Mouse (Mus musculus): ENCODE measurements around the gene Ttc21a.

Ttc21a gene

DNA sequence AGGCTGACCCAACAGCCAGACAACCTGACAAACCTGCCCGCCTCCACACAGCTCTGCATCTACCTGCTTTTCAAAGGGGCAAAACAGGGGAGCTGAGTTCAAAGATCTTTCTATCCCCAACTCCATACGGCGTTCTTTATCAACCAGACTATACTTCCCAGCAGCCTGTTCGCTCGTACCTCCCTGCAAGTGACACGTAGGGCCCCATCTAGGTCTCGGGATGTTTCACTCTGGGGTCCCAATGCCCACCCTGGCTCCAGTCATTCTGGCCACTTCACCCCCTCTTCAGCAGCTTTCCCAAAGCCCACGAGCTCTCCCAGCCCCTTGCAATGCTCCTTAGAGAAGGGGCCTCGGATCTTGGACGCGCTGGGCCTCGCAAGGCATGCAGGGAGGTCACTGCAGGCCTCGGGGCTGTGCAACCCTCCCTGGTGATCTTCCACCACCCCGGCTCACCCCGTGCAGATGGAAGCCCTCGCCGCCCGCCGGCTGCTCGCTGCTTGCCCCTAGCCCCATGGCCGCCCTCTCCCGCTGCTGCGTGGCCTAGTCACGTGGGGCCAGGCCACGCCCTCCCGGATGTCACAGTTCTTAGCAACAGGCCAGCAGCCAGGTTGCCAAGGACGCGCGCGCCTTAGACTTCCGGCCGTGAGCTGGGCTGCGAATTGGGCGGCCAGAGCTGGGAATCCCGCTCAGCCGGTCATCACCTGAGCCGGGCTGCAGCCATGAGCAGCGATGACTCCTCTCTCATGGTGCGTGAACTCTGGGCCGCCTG is at the start of gene Ttc21a, which contains the start of gene Gorasp1:
Gene Ttc21a (plus strand): TSS at position 602 of the 769 bp plus-strand sequence.
Gene Gorasp1 (minus strand): TSS at position 561 of the 769 bp plus-strand sequence.
- DNase-seq = peak; percentile 97

DNA sequence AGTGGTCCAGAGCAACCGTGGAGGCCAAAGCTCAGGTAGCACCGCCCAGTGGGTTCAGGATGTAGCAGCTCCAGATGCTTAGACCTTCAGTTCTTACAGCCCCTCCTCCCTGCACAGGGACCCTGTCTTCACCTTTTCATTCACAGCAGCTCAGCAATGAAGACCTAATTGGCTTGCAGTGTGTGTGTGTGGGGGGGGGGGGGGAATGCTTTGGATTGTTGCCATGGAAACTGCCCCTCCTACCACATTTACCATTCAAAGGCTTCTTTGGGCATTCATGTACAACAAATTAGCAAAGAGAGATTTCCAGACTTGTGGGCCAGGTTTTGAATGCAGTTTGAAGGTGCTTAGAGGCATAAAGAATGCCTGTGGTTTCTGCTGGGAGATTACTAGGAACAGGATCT is 48.6 kb upstream of the Ttc21a start:
- no peak for DNase-seq

DNA sequence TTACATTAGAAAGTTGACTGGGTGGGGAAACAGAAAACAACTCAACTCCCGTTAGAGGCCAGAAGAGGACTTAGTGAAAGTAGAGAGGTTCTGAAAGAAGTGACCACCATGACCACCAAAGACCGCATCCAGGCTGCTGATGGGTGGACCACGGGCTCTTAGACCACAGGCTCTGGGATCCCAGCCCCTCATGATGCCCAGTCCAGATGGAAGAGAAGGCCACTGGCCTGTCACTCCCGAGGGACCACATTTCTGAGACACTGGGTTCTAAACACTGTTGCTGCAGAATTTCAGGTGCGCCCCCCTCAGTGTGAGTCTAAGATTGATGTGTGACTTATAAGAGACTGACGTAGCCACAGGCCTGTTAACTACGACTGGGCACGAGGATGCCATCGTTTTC is 48.0 kb upstream of the Ttc21a start:
- no peak for DNase-seq

DNA sequence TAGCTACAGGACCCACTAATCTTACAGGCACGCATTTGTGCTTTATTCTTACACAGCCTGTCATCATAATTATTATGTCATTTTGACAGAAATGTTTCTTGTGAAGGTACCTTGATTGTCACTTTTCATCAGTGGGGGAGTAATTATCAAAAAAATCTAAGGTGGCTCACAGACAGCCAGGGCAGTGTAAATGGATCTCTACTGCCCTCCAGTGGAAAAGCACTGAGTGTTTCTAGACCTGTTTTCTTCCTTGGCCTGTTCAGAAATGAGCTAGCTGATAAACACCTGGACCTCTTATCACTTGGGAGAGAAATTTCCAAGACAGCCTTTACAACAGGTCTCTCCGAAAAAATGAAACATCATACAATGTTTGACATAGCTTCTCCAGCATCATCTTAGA is 46.7 kb upstream of the Ttc21a start:
- peak; percentile 40 for DNase-seq

DNA sequence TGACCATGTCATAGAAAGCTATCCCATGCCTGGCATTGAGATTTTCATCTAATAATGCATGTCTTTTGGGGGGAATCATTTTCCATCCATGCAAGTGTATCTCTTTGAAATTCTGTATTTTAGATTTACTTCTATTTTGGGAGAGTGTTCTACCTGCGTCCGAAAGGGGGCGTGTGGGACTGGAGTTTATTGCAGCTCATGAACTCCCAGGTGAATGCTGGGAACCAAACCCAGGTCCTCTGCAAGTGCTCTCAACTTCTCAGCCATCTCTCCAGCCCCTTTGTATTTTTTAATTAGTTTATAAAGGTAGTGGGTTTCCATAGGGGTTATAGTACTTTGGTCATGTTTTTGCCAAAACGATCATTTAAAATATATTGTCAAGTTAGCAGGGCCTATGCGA is 43.5 kb upstream of the Ttc21a start:
- DNase-seq = no peak

DNA sequence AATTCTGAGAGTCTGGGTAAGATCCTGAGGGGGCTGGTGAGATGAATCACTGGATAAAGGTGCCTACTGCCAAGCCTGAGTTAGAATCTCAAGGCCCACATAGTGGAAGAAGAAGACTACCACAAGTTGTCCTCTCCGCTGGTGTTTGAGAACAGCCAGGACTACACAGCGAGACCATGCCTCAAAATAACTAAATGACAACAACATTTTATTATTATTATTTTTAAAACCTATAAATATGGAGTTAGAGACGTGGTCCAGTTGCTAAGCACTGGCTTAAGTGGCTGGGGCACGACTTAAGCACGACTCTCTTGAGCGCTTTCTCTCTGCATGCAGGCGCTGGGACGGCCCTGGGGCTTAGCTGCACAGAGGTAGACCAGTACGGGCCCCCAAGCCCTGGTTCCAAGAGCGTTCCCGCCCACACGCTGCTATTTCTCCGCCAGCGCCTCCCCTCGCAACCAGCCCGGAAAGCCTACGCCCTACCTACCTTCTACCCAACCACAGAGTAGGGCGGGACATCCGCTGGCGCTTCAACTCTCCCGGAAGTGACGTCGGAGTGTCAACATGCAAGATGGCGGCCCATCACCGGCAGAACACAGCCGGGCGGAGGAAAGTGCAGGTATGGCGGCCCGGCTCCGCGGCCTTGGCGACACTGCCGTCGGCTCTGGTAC is 42.9 kb upstream of the Ttc21a start, which contains the start of gene Wdr48:
Gene Wdr48 (plus strand): TSS at position 540 of the 671 bp plus-strand sequence.
- peak; percentile 99 for DNase-seq

DNA sequence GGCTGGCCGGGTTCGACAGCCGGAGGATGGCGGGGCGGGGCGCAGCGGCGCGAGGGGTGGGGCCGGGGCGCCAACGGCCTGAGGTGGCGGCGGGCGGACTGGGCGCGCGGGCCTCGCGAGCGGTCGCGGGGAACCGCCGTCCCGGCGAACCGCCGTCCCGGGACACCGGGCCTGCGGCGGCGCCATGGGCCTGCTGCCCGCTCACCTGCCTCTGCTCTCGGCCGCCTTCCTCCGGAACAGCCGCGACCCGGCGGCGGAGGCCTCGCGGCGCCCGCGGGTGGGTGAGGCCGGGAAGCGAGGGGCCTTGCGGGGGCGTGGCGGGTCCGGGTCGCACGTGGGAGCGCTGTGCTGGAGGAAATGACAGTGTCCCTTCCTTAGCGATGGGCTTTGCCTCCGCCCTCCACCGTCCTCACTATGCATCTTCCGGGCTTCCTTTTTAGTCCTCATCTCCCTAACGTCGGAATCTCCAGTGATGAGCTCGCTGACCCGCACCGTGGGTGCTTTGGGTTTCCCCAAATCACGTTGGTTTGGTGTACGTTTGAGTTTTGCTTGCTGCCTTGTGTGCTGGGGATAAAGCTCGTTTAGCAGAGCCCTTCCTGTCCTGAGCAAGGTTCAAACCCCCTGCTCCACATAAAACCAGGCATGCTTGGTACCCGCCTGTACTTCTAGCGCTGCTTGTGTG is 42.2 kb upstream of the Ttc21a start:
- peak; percentile 65 for DNase-seq

DNA sequence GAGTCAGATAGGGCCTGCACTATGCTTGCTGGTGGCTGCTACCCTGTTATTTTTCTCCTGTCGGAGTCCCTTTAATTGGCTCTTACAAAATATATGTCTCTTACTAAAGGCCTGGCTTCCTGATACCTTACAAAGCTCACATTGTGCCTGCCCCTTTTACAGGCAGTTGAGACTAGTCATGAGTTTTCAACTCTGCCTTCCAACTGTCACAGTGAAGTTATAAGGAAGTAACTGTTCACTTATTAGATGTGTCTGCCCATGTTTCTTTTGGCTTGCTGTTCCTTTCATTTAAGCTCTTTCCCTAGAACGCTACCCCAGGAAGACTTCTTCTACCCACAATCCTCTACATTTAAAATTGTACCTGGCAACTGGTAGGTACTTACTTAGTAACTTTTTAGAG is 38.0 kb upstream of the Ttc21a start:
- no peak for DNase-seq

DNA sequence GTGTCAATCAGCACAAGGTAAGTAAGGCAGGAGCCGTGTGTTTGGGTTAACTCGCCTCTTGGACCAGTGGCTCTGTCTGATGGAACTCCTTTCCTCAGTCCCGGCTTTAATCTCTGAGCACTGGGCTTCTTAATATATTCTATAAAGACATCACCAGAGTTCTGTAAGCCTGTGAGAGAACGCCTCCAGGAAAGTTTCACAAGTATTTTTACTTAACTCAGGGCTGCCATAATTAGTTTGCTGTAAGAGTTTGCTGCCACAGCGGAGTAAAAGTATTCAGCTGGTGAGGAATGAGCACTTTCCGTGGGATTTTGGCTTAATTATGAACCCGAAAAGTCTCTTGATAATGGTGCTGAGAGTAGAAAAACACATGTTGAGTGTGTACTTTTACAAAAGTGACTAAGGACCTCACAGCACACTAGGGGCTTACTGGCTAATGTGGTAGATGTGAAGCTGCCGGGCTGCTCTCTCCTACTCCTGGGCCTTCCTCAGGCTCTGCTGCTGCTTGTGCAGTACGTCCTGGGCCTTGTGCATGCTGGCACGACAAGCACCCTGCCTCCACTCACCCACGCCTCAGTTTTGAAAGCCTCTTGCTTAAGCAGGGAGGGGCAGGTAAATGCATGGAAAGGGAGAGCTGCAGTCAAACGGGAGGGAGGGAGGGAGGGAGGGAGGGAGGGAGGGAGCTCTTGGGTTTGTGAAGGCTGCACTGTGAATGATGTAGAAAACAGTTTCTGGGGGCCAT is 34.8 kb upstream of the Ttc21a start:
- no peak for DNase-seq

DNA sequence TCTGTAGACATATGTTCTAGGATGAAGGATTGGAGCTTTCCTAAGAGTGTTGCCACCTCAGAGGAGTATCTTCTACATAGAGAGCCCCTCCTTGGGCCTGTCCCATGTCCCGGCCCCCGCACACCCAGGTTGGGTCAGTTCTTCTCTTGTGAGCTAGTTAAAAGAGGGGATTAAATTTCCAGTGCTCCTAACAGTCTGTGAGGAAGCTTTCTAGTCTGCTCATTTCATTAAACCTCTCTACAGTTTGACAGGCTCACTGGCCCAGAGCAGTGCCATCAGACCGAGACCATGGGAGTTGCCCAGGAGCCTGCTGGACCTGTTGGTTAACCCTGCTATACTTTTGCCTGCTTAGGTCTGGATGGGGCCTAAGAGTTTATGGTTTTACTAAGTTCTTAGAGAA is 28.7 kb upstream of the Ttc21a start:
- no peak for DNase-seq

DNA sequence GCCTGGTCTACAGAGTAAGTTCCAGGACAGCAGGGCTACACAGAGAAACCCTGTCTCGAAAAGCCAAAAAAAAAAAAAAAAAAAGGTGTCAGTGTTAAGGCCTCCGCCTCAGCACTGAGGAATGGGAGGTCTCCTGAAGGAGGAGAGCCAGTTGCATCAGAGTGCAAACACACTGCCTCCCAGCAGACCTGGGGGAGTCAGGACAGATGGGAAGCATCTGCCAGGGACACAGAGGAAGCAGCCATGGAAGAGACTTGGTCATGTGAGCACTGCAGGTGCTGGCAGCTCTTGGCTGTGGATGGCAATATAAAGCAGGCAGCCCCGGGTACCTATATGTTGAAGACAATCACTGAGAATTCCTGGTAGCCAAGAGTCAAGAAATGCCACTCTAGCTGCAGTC is 27.5 kb upstream of the Ttc21a start:
- DNase-seq = no peak

DNA sequence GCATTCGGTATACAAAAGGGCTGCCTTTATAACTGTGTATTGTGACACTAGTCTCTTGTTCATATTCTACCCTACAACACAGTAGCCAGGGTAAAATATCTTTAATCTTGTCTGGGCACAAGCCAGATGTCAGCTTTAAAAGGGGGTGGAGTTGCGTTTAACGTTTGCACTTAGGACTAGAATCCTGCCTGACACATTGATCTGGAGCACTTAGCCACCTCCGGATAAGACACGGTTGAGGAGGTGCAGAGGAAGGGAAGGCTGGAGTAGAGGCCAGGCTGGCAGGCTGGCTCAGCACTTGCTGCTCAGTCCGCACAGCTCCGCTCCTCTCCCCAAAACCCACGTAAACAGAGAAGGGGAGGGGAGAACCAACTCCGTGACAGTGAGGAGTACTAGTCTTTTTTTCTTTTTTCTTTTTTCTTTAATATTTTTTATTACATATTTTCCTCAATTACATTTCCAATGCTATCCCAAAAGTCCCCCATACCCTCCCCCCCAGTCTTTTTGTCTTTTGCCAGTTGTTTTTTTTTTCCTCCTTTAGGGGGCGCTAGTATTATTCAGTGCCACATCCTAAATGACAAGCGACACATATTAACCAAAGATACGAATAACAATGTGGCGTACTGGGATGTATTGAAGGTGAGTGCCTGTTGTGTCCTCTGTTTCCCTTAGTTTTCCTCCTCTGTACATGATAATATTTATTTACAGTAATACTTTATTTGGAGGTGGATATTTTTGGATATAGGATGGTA is 24.1 kb upstream of the Ttc21a start:
- no peak for DNase-seq

DNA sequence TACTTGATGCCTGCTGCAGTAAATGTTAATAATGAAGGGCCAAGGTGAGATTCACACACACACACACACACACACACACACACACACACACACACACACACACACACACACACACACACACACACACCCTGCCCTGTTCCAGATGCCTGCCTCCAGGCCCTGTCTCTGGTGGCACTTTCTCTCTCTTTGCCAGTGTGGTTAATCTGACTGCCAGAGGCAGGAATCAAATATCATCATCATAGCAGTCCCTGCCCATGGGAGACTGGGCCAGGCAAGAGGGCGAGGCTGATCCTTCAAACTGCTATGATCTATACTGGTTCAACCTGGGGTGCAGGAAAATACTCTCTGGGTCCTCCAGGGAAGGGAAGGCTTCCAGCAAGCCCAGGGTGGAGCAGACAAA is 17.5 kb upstream of the Ttc21a start:
- DNase-seq = no peak

DNA sequence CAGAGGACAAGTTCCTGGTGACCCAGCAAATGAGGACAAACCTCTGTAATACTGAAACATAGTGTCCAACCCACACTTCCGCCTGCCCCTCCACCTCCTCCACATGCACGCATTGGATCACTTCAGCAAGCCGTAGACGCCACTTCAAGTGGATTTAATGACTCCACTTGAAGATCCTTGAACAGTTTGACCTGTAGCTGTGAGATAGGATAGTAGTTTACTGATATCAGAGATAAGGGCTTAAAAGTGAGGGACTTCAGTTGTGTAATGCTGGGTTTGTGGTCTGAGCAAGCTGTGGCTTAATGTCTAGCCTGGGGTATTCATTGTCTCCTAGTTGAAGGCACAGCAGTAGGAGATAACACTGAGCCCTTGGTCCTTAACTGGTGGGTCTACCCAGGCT is 13.9 kb upstream of the Ttc21a start:
- no peak for DNase-seq

DNA sequence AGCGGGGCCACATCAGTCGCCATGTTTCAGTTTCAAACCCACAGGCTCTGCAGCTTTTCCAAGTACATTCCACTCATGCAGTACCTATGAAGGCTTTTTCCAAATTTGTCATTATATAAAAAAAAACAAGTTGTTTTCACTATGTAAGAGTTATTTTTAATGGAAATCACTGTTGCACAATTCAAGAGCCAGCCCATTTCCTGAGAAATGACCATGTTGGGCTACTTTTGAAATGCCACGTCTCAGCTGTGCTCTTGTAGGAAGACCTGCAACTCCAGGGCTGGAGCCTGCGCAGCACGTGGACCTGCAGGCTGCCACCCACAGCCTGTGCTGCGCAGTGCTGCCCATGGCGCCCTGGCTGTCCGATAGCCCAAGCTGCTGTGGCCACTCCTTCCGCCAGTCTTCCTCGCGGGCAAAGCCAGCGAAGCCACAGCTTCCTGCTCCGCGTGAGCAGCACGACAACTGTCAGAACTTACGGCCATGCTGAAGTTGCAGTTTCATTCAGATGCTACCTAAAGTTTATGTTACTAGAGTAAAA is 12.2 kb upstream of the Ttc21a start:
- DNase-seq = no peak

DNA sequence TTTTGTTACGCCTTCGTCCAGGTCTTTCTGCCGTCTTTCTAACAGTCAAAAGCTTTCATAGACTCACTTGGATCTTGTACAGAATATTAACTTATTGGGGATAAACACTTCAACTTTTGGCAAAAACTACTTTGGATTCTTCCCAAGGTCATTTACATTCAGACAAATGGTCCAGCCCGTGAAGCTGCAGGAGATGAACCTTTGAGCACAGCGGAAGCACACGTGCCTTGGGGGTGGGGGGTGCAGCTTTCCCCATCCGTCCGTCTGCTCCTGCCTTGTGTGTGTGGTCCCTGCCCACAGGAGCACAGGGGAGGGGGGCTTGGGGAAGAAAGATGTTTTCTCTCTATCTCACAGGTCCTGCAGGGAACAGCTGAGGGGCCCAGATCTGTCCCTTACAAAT is 11.7 kb upstream of the Ttc21a start:
- DNase-seq = no peak

DNA sequence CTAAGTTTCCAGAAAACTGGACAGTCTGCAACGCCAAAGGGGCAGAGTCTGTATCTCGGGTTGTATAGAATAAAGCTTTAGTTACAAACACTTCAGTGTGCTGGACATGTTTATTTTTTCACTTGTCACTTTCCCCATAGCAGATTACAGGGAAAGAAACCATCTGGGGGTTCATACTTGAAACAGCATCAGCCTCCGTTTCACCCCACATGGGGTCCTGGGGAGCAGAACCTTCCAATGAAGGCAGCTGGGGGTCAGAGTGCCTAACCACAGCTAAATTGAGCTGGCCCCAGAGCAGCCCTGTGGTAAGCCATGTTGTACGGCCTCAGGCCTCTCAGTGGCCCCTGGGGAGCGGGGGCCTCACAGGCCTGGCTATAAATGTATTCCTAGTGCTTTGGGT is 10.9 kb upstream of the Ttc21a start:
- peak; percentile 29 for DNase-seq

DNA sequence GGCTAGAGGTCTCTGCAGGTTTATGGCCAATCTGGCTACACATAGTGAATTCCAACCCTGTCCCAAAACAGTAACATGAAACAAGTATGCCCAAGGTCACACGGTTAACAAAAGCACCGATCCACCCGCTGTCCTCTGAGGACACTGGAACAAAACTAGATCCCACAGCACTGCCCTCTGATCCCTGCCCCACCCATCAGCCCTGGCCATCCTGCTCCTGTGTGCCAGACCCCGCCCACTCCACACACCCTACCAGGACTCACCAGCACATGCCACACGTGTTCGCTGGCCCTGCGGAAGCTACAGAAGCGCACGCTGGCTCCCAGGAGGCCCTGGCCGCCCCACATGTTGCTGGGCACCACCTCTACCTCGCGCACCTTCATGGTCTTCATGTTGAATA is 5.0 kb upstream of the Ttc21a start:
- peak; percentile 22 for DNase-seq

DNA sequence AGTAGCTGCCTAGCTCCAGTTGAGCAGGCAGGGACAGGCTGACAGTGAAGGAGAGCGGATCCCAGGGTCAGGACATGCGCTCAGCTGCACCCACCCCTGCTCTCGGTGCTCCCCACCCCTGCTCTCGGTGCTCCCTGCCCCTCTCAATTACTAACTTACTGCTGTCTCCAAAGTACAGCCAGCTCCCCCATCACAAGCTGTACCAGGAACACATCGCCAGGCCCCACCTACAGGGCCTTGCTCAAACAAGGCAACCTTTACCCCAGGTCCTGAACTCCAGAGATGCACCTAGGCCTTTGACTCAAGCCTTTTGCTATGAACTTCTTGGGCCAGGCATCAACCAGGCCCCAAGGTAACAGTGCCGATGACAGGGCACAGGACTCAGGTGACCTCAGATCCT is 3.7 kb upstream of the Ttc21a start:
- DNase-seq = no peak

DNA sequence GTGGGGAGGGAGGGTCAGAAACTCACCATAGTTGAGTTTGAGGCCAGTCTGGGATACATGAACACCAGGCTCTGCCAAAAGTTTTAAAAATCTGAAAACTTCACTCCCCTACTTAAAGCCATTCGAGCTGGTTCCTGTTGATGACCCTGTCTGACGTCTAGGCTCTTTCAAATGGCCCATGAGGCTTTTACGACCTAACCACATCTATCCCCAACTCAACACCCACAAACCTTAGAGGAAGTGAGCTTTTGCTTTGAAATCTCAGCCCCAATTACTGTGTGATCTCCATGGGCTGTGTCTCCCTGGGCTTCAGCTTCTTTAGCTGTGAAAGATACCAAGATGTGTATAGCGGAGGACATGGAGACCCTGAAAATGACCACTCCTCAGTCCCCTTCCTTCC is 1.1 kb downstream of the Ttc21a start:
- no peak for DNase-seq

DNA sequence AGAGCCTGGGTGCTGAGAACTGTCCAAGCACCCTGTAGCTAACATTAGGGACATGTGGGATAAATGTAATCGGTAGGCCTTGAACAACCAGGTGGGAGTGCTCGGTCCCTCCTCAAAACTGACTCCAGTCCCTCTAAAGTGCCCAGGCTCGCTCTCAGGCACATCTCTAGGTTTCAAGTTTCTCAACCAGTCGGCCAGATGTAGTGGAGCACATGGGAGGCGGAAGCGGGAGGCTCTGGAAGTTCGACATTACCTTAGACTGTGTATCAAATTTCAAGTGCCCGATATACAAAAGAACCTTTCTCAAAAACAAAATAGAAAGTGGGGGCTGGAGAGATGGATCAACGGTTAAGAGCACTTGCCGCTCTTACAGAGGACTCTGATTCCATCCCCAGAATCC is 2.2 kb downstream of the Ttc21a start:
- no peak for DNase-seq

DNA sequence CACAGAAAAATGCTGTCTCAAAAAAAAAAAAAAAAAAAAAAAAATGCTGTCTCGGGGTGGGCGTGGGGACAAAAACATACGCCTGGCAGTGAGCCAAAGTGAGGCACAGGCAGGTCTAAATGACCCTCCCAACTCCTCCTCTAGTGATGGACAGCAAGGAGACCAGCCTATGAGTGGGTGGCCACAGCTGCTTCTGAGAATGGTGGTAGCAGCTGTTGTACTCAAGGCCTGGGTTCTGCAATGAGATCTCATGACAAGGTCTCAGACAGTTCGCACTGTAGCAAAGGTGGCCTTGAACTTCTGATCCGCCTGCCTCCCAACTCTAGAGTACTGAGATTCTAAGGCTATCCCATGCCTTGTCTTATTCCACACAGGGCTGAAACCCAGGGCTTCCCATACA is 4.0 kb downstream of the Ttc21a start:
- no peak for DNase-seq
